Mouse (Mus musculus): ENCODE data around the gene Ppp1r3e.

DNA sequence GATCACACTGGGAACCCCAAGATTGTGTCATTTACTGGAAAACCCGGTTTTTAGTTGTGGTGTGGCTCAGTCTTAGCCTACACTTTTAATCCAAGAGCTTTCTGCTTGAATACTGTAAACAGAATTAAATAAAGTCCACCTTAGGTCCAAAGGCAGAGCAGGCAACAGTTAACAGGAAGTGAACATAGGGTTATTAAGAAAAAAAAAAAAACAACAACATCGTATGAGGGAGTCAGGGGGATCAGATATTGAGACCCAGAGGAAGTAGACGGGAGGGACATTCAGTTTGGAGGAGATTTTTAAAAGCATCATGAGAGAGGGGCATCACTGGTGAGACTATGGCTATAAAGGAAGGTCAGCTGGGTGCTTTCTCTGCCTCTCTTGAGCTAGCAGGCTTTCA is 11.1 kb downstream of the Ppp1r3e start:
- TF ChIP-seq CTCF (IDR thresholded peaks at IDR 0.05; ENCODE audit: low read depth, low read length) = no peak
- TF ChIP-seq GATA1 (IDR thresholded peaks at IDR 0.05; ENCODE audit: borderline replicate concordance, low read length) = no peak
- TF ChIP-seq GATA2 (IDR thresholded peaks at IDR 0.05; ENCODE audit: borderline replicate concordance, low read depth, low read length) = no peak
- no peak for TF ChIP-seq POLR2AphosphoS5 (IDR thresholded peaks at IDR 0.05; ENCODE audit: insufficient replicate concordance, low read depth, low read length)
- no peak for TF ChIP-seq TAL1 (conservative IDR thresholded peaks at IDR 0.05; ENCODE audit: low read depth, low read length)

Measured in G1E (cell line).